8 mouse cellular contexts compared by ENCODE assay signal in the genomic region with DNA sequence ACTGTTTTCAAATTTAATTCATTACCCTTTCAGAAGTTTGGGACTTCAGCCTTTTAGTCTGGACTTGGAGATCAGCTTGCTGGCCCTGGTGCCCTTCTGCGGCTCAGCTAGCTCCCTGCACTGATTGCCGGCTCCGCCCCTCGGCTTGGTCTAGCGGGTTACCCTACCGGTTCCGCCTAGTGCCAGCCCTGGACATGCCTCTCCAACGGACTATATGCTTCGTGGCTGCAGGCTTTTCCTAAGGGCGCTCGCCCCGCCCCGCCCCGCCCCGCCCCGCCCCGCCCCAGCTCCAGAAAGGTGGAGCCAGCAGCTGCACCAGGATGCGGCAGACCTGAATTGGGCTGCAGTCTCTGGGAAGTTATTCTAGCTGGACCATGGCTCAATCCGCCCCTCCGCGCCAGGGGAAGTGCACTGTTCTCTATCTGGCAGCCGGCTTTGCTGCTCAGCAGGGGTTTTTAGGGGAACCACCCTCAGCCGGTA. TPM values are rescaled to one million over a fixed set of nuclear protein-coding genes. Genes with fewer than 3 reads are reported as not detected.
DNase-seq lines count a peak whose midpoint lies in the region; ATAC-seq and TF ChIP-seq lines count a peak whose summit lies in the region.

No protein-coding gene starts in this region.

- H3K4me1 ChIP-seq in cerebellum, adult 2 months (ENCODE audit: control insufficient read depth, insufficient read depth, low read length): no peaks in the 10 kb centered on the region
- H3K4me1 ChIP-seq in forebrain, embryonic 16.5 days (replicated peaks; ENCODE audit: control insufficient read depth, insufficient read depth, low read length): 0 out of 2 replicates have a peak, but pooled peaks cover 6% of the 10 kb centered on the region

- under 1% methylated on average over 23 of the region's 23 CpGs for WGBS in cerebellum, adult 2 months
- 0% methylated on average over 23 of the region's 23 CpGs for WGBS in forebrain, embryonic 16.5 days

- CTCF ChIA-PET in Patski (lab: Charles Lee): interaction anchor here (1.0 to 1.3 kb wide), 4 partner anchors 15 to 45 kb away, joined by 3 to 5 read pairs (median 3); no protein-coding TSS in a partner anchor

- no peaks in the 10 kb centered on the region for H3K27me3 ChIP-seq in Patski
- H3K27me3 ChIP-seq in cerebellum, adult 2 months (ENCODE audit: control insufficient read depth, insufficient read depth, low read length): no peaks in the 10 kb centered on the region
- H3K27me3 ChIP-seq in forebrain, embryonic 16.5 days (replicated peaks; ENCODE audit: control insufficient read depth, insufficient read depth, low read length): no peaks in the 10 kb centered on the region

- peak; percentile 51; the same call in 1 of the 2 replicates for TF ChIP-seq POLR2A in cerebellum, adult 2 months (IDR thresholded peaks at IDR 0.05; ENCODE audit: borderline replicate concordance, insufficient read depth, low read length)

- H3K4me3 ChIP-seq in cerebellum, adult 2 months (replicated peaks; ENCODE audit: insufficient read depth, low read depth, low read length): peak overlapping the region; percentile 55
- peak overlapping the region; percentile 31 for H3K4me3 ChIP-seq in forebrain, embryonic 16.5 days (replicated peaks; ENCODE audit: low read length)

- POLR2A ChIA-PET in Patski (lab: Charles Lee): interaction anchor here (0.9 to 1.9 kb wide), 4 partner anchors 7 to 84 kb away, joined by 3 to 7 read pairs (median 4); partner anchors contain the start of genes Eif3c and Sh2b1

- in situ Hi-C loops in Patski (cut with MboI; ENCODE audit: low pct_unique_long_range_greater_than_20kb): no loop called here

- no peaks in the 10 kb centered on the region for H3K36me3 ChIP-seq in forebrain, embryonic 16.5 days (ENCODE audit: control insufficient read depth, insufficient read depth)

- 0 out of 2 replicates have a peak, but pooled peaks cover 4% of the 10 kb centered on the region for H3K9me3 ChIP-seq in forebrain, embryonic 16.5 days (ENCODE audit: control insufficient read depth, low read length)

- peak overlapping the region; percentile 59 for H3K4me2 ChIP-seq in forebrain, embryonic 16.5 days (ENCODE audit: low read length)

- H3K9ac ChIP-seq in forebrain, embryonic 16.5 days (replicated peaks; ENCODE audit: low read depth, low read length): peak overlapping the region; percentile 50

- ATAC-seq in Patski: peak; percentile 75
- ATAC-seq in forebrain, embryonic 16.5 days: 0 out of 2 replicates have a peak, but pooled peaks have one; percentile 21

- no peak for DNase-seq in Patski (ENCODE audit: low read depth, low spot score)
- DNase-seq in cerebellum, adult 2 months: peak; percentile 84 to 90
- peak; percentile 85 for DNase-seq in heart, postnatal 4 days
- DNase-seq in layer of hippocampus, adult 9-11 months: peak; percentile 80
- DNase-seq in lung, postnatal 25 days (ENCODE audit: low spot score): peak; percentile 93
- peak; percentile 83 for DNase-seq in retina, embryonic 14.5 days (ENCODE audit: low spot score)
- DNase-seq in urinary bladder, postnatal 14 days (ENCODE audit: low spot score): peak; percentile 93

- H3K27ac ChIP-seq in cerebellum, adult 2 months (ENCODE audit: insufficient read depth, low read length): no peak overlapping the region
- peak overlapping the region; percentile 21; the same call in 1 of the 2 replicates for H3K27ac ChIP-seq in forebrain, embryonic 16.5 days (ENCODE audit: low read length)

- no peak for TF ChIP-seq CTCF in Patski (IDR thresholded peaks at IDR 0.05)
- no peak for TF ChIP-seq CTCF in cerebellum, adult 2 months (IDR thresholded peaks at IDR 0.05; ENCODE audit: borderline replicate concordance, insufficient read depth, low read depth, low read length)

RNA-seq across cellular contexts. Expression of gene Tufm, which starts 4.7 kb away (rescaled TPM):
- 159 TPM for polyA plus RNA-seq in Patski (2021)
- polyA plus RNA-seq in cerebellum, adult 2 months (2012; rRNA removed): 123 and 124 TPM in 2 replicates
- polyA plus RNA-seq in forebrain, embryonic 16.5 days (2015; fragmentation: Nextera tagmentation; extraction: Ambion mirVana): 131 and 140 TPM in 2 replicates
- 100 to 1,000 TPM; 224 to 238 TPM for total RNA-seq in heart, postnatal 4 days (2021)

RNA-seq across cellular contexts. Expression of gene Sh2b1, which starts 7.2 kb away (rescaled TPM):
- 64.4 TPM for polyA plus RNA-seq in Patski (2021)
- polyA plus RNA-seq in cerebellum, adult 2 months (2012; rRNA removed): 69.0 and 69.5 TPM in 2 replicates
- 71.2 and 73.9 TPM in 2 replicates for polyA plus RNA-seq in forebrain, embryonic 16.5 days (2015; fragmentation: Nextera tagmentation; extraction: Ambion mirVana)
- total RNA-seq in heart, postnatal 4 days (2021): 10 to 100 TPM; 47.1 to 51.4 TPM

RNA-seq across cellular contexts. Expression of gene Atp2a1, which starts 19.5 kb away (rescaled TPM):
- polyA plus RNA-seq in Patski (2021): 0.10 TPM
- polyA plus RNA-seq in cerebellum, adult 2 months (2012; rRNA removed): 0.38 and 0.46 TPM in 2 replicates
- polyA plus RNA-seq in forebrain, embryonic 16.5 days (2015; fragmentation: Nextera tagmentation; extraction: Ambion mirVana): 0.30 and 0.51 TPM in 2 replicates
- 1 to 10 TPM in 1 of 2 experiments, under 1 TPM in 1; 0.67 to 9.0 TPM for total RNA-seq in heart, postnatal 4 days (2021)

RNA-seq across cellular contexts. Expression of gene Atxn2l, which starts 20.8 kb away (rescaled TPM):
- 113 TPM for polyA plus RNA-seq in Patski (2021)
- 139 and 154 TPM in 2 replicates for polyA plus RNA-seq in cerebellum, adult 2 months (2012; rRNA removed)
- 65.4 and 69.9 TPM in 2 replicates for polyA plus RNA-seq in forebrain, embryonic 16.5 days (2015; fragmentation: Nextera tagmentation; extraction: Ambion mirVana)
- 10 to 100 TPM; 60.0 to 65.7 TPM for total RNA-seq in heart, postnatal 4 days (2021)

RNA-seq across cellular contexts. Expression of gene Rabep2, which starts 53.9 kb away (rescaled TPM):
- polyA plus RNA-seq in Patski (2021): 30.2 TPM
- polyA plus RNA-seq in cerebellum, adult 2 months (2012; rRNA removed): 22.2 and 24.0 TPM in 2 replicates
- 24.4 and 26.5 TPM in 2 replicates for polyA plus RNA-seq in forebrain, embryonic 16.5 days (2015; fragmentation: Nextera tagmentation; extraction: Ambion mirVana)
- total RNA-seq in heart, postnatal 4 days (2021): 10 to 100 TPM; 11.8 to 15.0 TPM
